Mouse (Mus musculus): ENCODE measurements at regions not wholly inside any gene's neighbourhood (a gene's known extent, or its start where the extent isn't known, plus 50 kb on each side); places are given as distances from the start of the nearest gene placed in this dataset.

DNA sequence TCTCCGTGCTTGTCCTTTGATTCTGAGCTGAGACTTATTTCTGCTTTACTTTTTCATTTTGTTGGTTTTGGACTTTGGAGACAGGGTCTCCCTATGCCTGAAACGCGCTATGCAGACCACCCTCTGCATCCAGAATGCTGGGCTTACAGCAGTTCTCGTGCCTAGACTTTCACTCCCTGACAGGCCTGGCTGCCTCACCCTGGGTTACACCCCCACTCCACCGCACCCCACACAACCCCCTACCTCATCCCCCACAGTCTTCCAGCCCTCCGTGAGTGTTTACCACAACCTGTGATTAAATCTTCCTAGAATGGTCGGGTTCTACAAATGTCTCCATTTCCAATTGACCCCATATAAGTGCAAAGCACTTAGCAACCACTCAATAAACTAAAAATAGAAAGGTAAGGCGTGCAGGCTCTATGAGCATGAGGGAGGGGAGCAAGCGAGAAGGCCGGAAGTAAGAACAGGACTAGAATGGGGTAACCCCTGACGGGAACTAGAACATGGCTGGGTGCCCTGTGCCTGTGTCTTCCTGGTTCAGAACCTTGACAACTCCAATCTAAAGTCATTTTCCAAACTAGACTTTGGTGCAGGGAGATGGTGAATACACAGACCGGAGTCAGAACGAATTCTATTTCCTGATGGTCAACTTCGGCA, 131.2 kb upstream of the Lef1 start:
- no peak for TF ChIP-seq EP300 (IDR thresholded peaks at IDR 0.05; ENCODE audit: low read depth)
- TF ChIP-seq CTCF (IDR thresholded peaks at IDR 0.05; ENCODE audit: low read depth) = no peak
